Mouse (Mus musculus): ENCODE measurements at regions not wholly inside any gene's neighbourhood (a gene's known extent, or its start where the extent isn't known, plus 50 kb on each side); places are given as distances from the start of the nearest gene placed in this dataset.

DNA sequence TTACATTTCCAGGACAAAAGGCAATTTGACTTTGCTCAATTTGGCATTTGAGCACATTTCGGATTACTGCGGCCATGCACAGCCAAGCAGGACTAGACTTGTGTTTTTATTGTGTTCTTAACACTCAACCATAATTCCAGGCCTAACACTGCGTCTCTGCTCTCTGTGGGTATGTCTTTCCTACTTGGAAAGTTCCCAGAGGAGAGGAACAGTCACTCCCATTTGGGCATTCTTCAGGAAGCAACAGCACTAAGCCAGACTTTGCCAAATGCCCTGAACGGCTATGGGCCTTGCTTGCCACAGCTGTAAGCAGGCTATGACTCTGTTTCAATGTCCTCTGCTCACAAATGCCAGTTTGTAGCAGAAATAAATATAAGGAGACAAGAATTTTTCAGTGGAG is 56.5 kb upstream of the Pdk3 start:
- no peaks in the 10 kb centered on the region for H3K4me1 ChIP-seq (ENCODE audit: control insufficient read depth, insufficient read depth, low read length)
- H3K4me2 ChIP-seq (ENCODE audit: low read depth, severe bottlenecking): no peak overlapping the region
- no peak overlapping the region for H3K27ac ChIP-seq (replicated peaks; ENCODE audit: low read depth, low read length)
- WGBS: 81% methylated on average over 4 of the region's 4 CpGs
- no peak for DNase-seq (ENCODE audit: low spot score)
- H3K9ac ChIP-seq (ENCODE audit: low read length): no peak overlapping the region
- H3K9me3 ChIP-seq (ENCODE audit: control insufficient read depth, low read length): no peaks in the 10 kb centered on the region
- H3K27me3 ChIP-seq (ENCODE audit: control insufficient read depth, insufficient read depth, low read length): no peaks in the 10 kb centered on the region
- H3K36me3 ChIP-seq (ENCODE audit: control insufficient read depth, insufficient read depth, low read length): no peaks in the 10 kb centered on the region
- ATAC-seq (ENCODE audit: insufficient number of reproducible peaks, low FRiP score, low TSS enrichment, low read depth): no peak
- H3K4me3 ChIP-seq (ENCODE audit: low read depth, low read length): no peak overlapping the region

DNA sequence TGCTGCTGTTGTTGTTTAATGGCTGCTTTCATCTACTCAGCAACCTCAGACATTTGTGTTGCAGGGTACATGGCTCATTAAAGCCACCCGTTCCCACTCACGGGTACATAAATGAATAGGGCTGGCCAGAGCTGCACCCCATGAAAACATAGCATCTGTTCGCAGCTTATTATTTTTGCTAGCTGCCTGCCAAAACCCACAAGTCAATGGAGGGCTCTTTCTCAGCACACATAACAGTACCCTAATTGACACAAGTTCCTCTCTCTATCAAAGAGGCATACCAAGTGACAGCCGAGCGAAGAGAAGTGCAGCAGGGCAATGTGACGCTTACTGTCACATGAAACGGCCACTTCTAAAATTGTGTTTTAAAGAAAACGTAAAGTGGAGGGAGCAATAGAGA is 57.0 kb upstream of the Pdk3 start:
- WGBS: 68% methylated on average over 8 of the region's 8 CpGs
- H3K4me2 ChIP-seq (ENCODE audit: low read depth, severe bottlenecking): no peak overlapping the region
- no peak for ATAC-seq (ENCODE audit: insufficient number of reproducible peaks, low FRiP score, low TSS enrichment, low read depth)
- H3K4me1 ChIP-seq (ENCODE audit: control insufficient read depth, insufficient read depth, low read length): no peaks in the 10 kb centered on the region
- H3K27me3 ChIP-seq (ENCODE audit: control insufficient read depth, insufficient read depth, low read length): no peaks in the 10 kb centered on the region
- DNase-seq (ENCODE audit: low spot score): no peak
- no peak overlapping the region for H3K4me3 ChIP-seq (ENCODE audit: low read depth, low read length)
- H3K9ac ChIP-seq (ENCODE audit: low read length): no peak overlapping the region
- H3K27ac ChIP-seq (replicated peaks; ENCODE audit: low read depth, low read length): no peak overlapping the region
- no peaks in the 10 kb centered on the region for H3K36me3 ChIP-seq (ENCODE audit: control insufficient read depth, insufficient read depth, low read length)
- H3K9me3 ChIP-seq (ENCODE audit: control insufficient read depth, low read length): no peaks in the 10 kb centered on the region

DNA sequence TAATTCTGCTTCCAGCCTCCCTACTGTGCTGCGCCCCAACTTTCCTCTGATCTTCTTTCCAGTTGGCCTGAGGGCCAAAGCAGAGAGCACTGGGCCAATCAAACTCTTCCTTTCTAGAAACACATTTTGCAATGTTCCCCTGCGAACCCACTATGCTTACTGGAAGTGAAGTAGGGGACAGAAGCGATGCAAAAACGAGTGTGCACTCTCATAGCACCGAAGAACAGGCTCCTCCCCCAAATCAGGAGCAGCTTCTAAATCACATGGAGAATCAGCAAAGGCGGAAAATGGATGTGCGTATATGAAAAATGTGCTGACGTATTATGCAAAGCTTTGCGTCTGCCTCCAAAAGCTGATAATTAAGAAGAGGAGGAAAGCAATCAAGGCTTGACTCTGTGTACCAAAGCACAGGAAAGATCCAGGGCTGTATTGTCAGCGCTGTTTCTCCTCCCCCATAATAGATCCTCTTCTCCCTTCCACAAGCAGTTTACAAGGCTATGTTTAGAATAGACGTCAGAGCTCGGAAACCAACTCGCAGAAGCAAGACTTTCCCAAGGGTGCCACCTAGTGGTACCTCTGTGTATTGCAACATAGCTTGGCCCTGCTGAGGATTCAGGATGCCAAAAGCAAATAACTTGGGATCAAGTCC is 57.5 kb upstream of the Pdk3 start:
- Histone ChIP-seq H3K36me3 (ENCODE audit: control insufficient read depth, insufficient read depth, low read length) (no peaks in the 10 kb centered on the region), H3K9ac (ENCODE audit: low read length) (no peak overlapping the region), H3K27me3 (ENCODE audit: control insufficient read depth, insufficient read depth, low read length) (no peaks in the 10 kb centered on the region), H3K4me3 (ENCODE audit: low read depth, low read length) (no peak overlapping the region), H3K9me3 (ENCODE audit: control insufficient read depth, low read length) (no peaks in the 10 kb centered on the region), H3K4me1 (ENCODE audit: control insufficient read depth, insufficient read depth, low read length) (no peaks in the 10 kb centered on the region), H3K27ac (replicated peaks; ENCODE audit: low read depth, low read length) (no peak overlapping the region), H3K4me2 (ENCODE audit: low read depth, severe bottlenecking) (peak overlapping the region; percentile 22; the same call in 1 of the 2 replicates)
- ATAC-seq (ENCODE audit: insufficient number of reproducible peaks, low FRiP score, low TSS enrichment, low read depth): no peak
- WGBS: 45% methylated on average over 13 of the region's 13 CpGs
- DNase-seq (ENCODE audit: low spot score): peak; percentile 85

DNA sequence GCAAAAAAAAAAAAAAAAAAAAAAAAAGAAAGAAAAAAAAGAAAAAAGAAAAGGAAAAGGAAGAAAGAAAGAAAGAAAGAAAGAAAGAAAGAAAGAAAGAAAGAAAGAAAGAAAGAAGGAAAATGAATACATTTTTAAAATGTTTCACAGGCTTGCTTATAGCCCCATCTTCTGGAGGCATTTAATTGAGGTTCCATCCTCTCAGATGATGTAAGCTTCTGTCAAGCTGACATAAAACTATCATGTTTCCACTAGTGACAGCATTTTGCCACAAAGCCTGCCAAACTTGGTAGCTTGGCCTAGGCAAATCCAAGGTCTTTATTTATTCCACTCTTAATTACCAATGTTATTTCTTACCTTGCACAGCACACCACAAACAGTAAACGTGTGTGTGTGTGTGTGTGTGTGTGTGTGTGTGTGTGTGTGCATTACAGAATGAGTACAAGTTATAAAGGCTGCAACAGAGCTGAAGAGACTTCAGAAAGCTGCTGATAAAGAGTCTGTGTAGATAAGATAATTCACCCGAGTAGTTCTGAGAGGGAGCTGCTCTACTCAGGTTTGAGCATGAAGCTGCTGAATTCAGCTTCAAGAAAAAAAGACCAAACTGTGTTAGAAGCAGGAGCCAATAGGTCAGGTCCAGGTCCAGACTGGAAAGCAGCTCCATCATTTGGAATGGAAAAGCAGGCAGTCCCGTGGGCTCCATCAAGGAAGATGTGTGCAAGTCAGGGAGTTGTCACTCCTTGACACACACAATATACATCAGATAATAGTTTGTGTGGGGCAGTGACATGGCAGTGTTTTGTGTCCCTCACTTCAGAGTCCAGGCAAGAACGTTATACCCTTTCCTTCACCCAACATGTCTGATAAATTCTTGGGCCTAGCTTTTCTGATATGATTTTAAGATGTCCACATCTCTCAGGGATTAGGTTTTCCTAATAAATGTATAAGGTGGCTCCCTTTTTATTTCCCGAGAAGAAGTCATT is 65.1 kb upstream of the Pdk3 start:
- Histone ChIP-seq H3K9ac (ENCODE audit: low read length) (no peak overlapping the region), H3K4me1 (ENCODE audit: control insufficient read depth, insufficient read depth, low read length) (no peaks in the 10 kb centered on the region), H3K9me3 (ENCODE audit: control insufficient read depth, low read length) (no peaks in the 10 kb centered on the region), H3K36me3 (ENCODE audit: control insufficient read depth, insufficient read depth, low read length) (no peaks in the 10 kb centered on the region), H3K4me3 (ENCODE audit: low read depth, low read length) (no peak overlapping the region), H3K27ac (replicated peaks; ENCODE audit: low read depth, low read length) (no peak overlapping the region), H3K27me3 (ENCODE audit: control insufficient read depth, insufficient read depth, low read length) (no peaks in the 10 kb centered on the region), H3K4me2 (ENCODE audit: low read depth, severe bottlenecking) (no peak overlapping the region)
- ATAC-seq (ENCODE audit: insufficient number of reproducible peaks, low FRiP score, low TSS enrichment, low read depth): no peak
- WGBS: 77% methylated on average over 5 of the region's 5 CpGs
- DNase-seq (ENCODE audit: low spot score): no peak

DNA sequence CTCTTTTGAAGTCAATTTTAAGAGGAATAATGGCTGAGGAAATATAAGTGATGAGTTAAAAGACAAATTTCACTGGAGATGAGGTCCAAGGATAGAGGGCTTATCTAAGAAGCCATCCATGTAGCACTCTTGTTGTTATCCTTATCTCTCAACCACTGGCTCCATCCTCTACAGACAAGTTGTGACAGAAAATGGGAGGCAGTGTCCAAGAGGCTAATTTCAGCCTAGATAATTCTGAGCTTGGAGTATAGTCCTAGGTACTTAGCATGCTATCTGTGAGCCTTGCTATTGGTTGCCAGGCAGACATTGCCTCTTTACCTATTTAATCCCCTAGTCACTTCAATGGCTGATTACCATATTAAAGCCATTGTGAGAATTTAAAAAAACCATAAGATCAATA is 65.2 kb upstream of the AU015836 start:
- DNase-seq (ENCODE audit: low spot score) (no peak), ATAC-seq (ENCODE audit: insufficient number of reproducible peaks, low FRiP score, low TSS enrichment, low read depth) (no peak)
- H3K4me3 ChIP-seq (ENCODE audit: low read depth, low read length): no peak overlapping the region
- H3K9me3 ChIP-seq (ENCODE audit: control insufficient read depth, low read length): no peaks in the 10 kb centered on the region
- no peaks in the 10 kb centered on the region for H3K36me3 ChIP-seq (ENCODE audit: control insufficient read depth, insufficient read depth, low read length)
- H3K27me3 ChIP-seq (ENCODE audit: control insufficient read depth, insufficient read depth, low read length): no peaks in the 10 kb centered on the region
- H3K4me2 ChIP-seq (ENCODE audit: low read depth, severe bottlenecking): no peak overlapping the region
- H3K9ac ChIP-seq (ENCODE audit: low read length): no peak overlapping the region
- no peaks in the 10 kb centered on the region for H3K4me1 ChIP-seq (ENCODE audit: control insufficient read depth, insufficient read depth, low read length)
- H3K27ac ChIP-seq (replicated peaks; ENCODE audit: low read depth, low read length): no peak overlapping the region

DNA sequence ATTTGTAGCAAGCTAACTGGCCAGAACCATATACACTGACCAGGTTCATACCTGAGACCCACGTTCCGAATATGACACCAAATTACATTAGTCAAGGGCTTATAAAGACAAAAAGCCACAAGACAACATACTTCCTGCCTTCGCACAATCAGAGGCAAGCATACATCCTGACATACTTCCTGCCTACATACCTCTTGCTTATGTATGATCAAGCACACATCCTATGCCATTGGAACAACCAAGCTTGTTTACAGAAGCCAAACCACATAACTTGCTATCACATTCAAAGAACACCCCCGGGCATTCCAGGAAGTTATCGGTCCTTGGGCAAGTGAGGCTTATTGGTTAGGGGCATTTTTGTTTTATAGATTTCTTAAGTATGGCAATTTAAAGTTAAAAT is 62.9 kb upstream of the AU015836 start:
- H3K4me3 ChIP-seq (ENCODE audit: low read depth, low read length): no peak overlapping the region
- ATAC-seq (ENCODE audit: insufficient number of reproducible peaks, low FRiP score, low TSS enrichment, low read depth) (no peak), DNase-seq (ENCODE audit: low spot score) (no peak)
- no peaks in the 10 kb centered on the region for H3K4me1 ChIP-seq (ENCODE audit: control insufficient read depth, insufficient read depth, low read length)
- WGBS: 82% methylated on average over 5 of the region's 5 CpGs
- H3K9me3 ChIP-seq (ENCODE audit: control insufficient read depth, low read length): no peaks in the 10 kb centered on the region
- H3K4me2 ChIP-seq (ENCODE audit: low read depth, severe bottlenecking): no peak overlapping the region
- no peaks in the 10 kb centered on the region for H3K27me3 ChIP-seq (ENCODE audit: control insufficient read depth, insufficient read depth, low read length)
- no peak overlapping the region for H3K27ac ChIP-seq (replicated peaks; ENCODE audit: low read depth, low read length)
- H3K36me3 ChIP-seq (ENCODE audit: control insufficient read depth, insufficient read depth, low read length): no peaks in the 10 kb centered on the region
- no peak overlapping the region for H3K9ac ChIP-seq (ENCODE audit: low read length)

DNA sequence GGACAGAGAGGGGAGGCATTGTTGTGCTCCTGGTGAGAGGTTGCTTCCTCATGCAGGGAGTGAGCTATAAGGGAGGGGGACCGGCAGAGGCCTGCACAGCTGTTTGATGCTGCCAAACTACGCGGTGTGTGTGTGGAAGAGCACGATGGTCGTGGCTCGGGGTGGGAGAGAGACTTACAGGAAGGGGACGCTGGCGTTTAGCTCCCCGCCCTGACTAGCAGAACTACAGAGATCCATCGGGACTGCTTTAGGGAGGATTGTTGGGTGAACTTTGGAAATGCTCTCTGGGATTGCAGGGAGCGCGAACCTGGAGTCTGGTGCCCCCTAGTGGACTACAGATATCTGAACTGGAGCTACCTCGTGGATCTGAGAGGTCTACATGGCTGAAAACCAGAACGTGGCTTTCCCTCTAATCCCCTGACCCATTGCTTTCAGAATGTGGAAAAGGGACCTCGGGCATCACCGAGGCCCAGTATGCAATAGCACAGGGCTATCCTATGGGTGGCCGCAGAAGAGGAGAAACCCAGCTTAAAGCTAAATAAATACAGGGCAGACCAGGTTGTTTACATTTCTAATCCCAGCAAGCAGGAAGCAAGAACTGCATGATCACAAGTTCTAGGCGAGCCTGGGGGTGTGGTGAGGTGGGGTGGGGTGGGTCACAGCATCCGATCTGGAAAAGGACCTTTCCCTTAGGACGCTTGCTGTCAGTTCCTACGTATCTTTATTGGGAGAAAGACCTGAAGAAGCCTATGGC is 57.2 kb upstream of the AU015836 start:
- Histone ChIP-seq H3K4me3 (ENCODE audit: low read depth, low read length) (no peak overlapping the region), H3K9ac (ENCODE audit: low read length) (peak overlapping the region; percentile 22), H3K27me3 (ENCODE audit: control insufficient read depth, insufficient read depth, low read length) (no peaks in the 10 kb centered on the region), H3K4me2 (ENCODE audit: low read depth, severe bottlenecking) (peak overlapping the region; percentile 27), H3K27ac (replicated peaks; ENCODE audit: low read depth, low read length) (no peak overlapping the region), H3K4me1 (ENCODE audit: control insufficient read depth, insufficient read depth, low read length) (no peaks in the 10 kb centered on the region), H3K9me3 (ENCODE audit: control insufficient read depth, low read length) (no peaks in the 10 kb centered on the region), H3K36me3 (ENCODE audit: control insufficient read depth, insufficient read depth, low read length) (no peaks in the 10 kb centered on the region)
- 24% methylated on average over 21 of the region's 21 CpGs for WGBS
- ATAC-seq (ENCODE audit: insufficient number of reproducible peaks, low FRiP score, low TSS enrichment, low read depth) (peak; percentile 79; the same call in 1 of the 2 replicates), DNase-seq (ENCODE audit: low spot score) (peak; percentile 64)

DNA sequence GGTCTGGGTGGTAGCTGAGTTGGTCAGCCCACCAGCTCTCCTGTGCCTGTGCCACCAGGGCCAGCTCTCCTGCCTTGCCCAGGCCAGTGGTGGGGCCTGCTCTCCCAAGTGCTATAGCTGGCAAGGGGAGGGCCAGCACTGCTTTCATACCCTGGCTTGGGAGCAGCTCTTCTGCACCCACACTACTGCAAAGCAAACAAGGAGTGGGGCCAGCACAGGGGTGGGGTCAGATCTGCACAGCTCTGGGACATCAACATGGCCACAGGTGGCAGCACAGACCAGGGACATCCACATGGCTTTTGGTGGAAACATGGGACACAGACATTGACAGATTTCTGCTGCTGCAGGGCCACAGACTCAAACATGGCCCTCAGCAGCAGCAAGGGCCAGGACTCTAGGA is 52.9 kb upstream of the AU015836 start:
- H3K4me2 ChIP-seq (ENCODE audit: low read depth, severe bottlenecking): no peak overlapping the region
- H3K9ac ChIP-seq (ENCODE audit: low read length): no peak overlapping the region
- no peaks in the 10 kb centered on the region for H3K9me3 ChIP-seq (ENCODE audit: control insufficient read depth, low read length)
- no peaks in the 10 kb centered on the region for H3K36me3 ChIP-seq (ENCODE audit: control insufficient read depth, insufficient read depth, low read length)
- H3K27ac ChIP-seq (replicated peaks; ENCODE audit: low read depth, low read length): no peak overlapping the region
- no peak for DNase-seq (ENCODE audit: low spot score)
- no peak for ATAC-seq (ENCODE audit: insufficient number of reproducible peaks, low FRiP score, low TSS enrichment, low read depth)
- no peak overlapping the region for H3K4me3 ChIP-seq (ENCODE audit: low read depth, low read length)
- H3K27me3 ChIP-seq (ENCODE audit: control insufficient read depth, insufficient read depth, low read length): no peaks in the 10 kb centered on the region
- H3K4me1 ChIP-seq (ENCODE audit: control insufficient read depth, insufficient read depth, low read length): no peaks in the 10 kb centered on the region
